Mouse (Mus musculus) embryonic fibroblast, embryonic 13.5 days (primary cell): ENCODE results near the gene Zbtb34.

Experiments
- CTCF ChIP-seq: IDR thresholded peaks from 2 replicates; pipeline ENCODE4 v1.5.1; 2011; ENCODE audit warnings: mild to moderate bottlenecking, control low read depth, low read length, moderate library complexity, borderline replicate concordance; ENCODE audit not compliant: insufficient read depth
- POLR2A ChIP-seq: IDR thresholded peaks from 2 replicates; pipeline ENCODE4 v1.6.1; 2011; ENCODE audit warnings: low read depth, mild to moderate bottlenecking, control low read depth, low read length, moderate library complexity

GRCm38 (mm10) chr2:33435036-33435650 is 4.0 kb upstream of the Zbtb34 start:
- TF ChIP-seq POLR2A = no peak
- no peak for TF ChIP-seq CTCF
